Mouse (Mus musculus) myocyte (in vitro differentiated cells): ENCODE measurements around the gene 9630041A04Rik.

Experiments used
- CEBPB ChIP-seq: IDR thresholded peaks from 2 replicates; pipeline ENCODE4 v1.6.1; 2011; ENCODE audit warnings: mild to moderate bottlenecking, moderate library complexity; ENCODE audit not compliant: poor library complexity, insufficient read depth, severe bottlenecking
- MAX ChIP-seq: IDR thresholded peaks from one replicate; pipeline ENCODE4 v1.6.1; 2011; ENCODE audit warnings: low read depth, mild to moderate bottlenecking, control low read depth
- MYOD1 ChIP-seq, 3 experiments: IDR thresholded peaks; one replicate each; pipeline ENCODE4 v1.6.1; 2011; ENCODE audit warnings: control low read depth in 2 of 3, low read depth in 2 of 3, mild to moderate bottlenecking in 2 of 3, moderate library complexity in 1 of 3; ENCODE audit not compliant: insufficient read length in 2 of 3, control insufficient read depth in 1 of 3
- MYOG ChIP-seq, 3 experiments: IDR thresholded peaks; one replicate each; pipeline ENCODE4 v1.6.1; 2011; ENCODE audit warnings: control low read depth in 2 of 3, low read depth in 2 of 3, mild to moderate bottlenecking in 2 of 3; ENCODE audit not compliant: insufficient read length in 2 of 3, control insufficient read depth in 1 of 3, insufficient read depth in 1 of 3
- POLR2A ChIP-seq: IDR thresholded peaks from one replicate; pipeline ENCODE4 v1.6.1; 2011; ENCODE audit warnings: low read depth, mild to moderate bottlenecking, control low read depth, moderate library complexity; ENCODE audit not compliant: insufficient read length
- POLR2AphosphoS2 ChIP-seq: IDR thresholded peaks from one replicate; pipeline ENCODE4 v1.6.1; 2011; ENCODE audit warnings: low read depth, control low read depth; ENCODE audit not compliant: insufficient read length
- REST ChIP-seq: IDR thresholded peaks from one replicate; pipeline ENCODE4 v1.6.1; 2011; ENCODE audit warnings: mild to moderate bottlenecking, control low read depth, moderate library complexity; ENCODE audit not compliant: insufficient read depth, insufficient read length
- SRF ChIP-seq: IDR thresholded peaks from one replicate; pipeline ENCODE4 v1.6.1; 2011; ENCODE audit warnings: low read depth; ENCODE audit not compliant: control insufficient read depth, insufficient read length
- TCF12 ChIP-seq: IDR thresholded peaks from one replicate; pipeline ENCODE4 v1.6.1; 2011; ENCODE audit warnings: mild to moderate bottlenecking, control low read depth; ENCODE audit not compliant: poor library complexity, insufficient read depth, severe bottlenecking
- TCF3 ChIP-seq: IDR thresholded peaks from one replicate; pipeline ENCODE4 v1.6.1; 2011; ENCODE audit warnings: low read depth, control low read depth; ENCODE audit not compliant: insufficient read length
- USF1 ChIP-seq: IDR thresholded peaks from one replicate; pipeline ENCODE4 v1.6.1; 2011; ENCODE audit warnings: low read depth, mild to moderate bottlenecking, control low read depth, moderate library complexity

DNA sequence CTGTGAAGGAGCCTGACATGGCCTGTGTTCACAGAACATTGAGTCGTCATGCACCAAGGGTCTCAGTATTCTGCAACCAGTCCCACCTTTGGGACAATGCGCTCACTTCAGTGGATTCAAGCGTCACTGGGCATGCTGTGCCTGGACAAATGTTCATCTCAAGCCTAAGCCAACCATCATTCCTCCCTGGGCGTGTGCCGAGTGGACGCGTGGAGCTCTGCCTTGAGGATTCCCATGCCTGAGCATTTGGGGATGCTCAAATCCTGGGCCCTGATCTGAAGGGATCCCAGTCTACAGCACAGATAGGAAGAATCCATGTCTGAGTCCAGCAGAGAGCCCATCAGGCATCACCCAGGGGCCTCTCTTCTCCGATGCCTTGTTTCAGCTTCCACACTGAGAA lies 36.0 kb upstream of the 9630041A04Rik start:
- TF ChIP-seq POLR2A (no peak), TCF12 (no peak), MYOG (IDR thresholded peaks at IDR 0.05; ENCODE audit: control insufficient read depth in 1 of 3, insufficient read depth in 1 of 3, insufficient read length in 2 of 3, low read depth in 2 of 3) (no peak), TCF3 (no peak), MYOD1 (IDR thresholded peaks at IDR 0.05; ENCODE audit: control insufficient read depth in 1 of 3, insufficient read length in 2 of 3, low read depth in 2 of 3) (no peak), USF1 (no peak), SRF (no peak), POLR2AphosphoS2 (no peak), CEBPB (no peak), MAX (no peak), REST (no peak)
